Mouse (Mus musculus): ENCODE data around the gene Gabrg3.

The Gabrg3 gene

GRCm38 (mm10) chr7:57386517-57387340 is at the start of gene Gabrg3:
Gabrg3 (minus strand) TSS chr7:57387188.
- DNase-seq (ENCODE audit: low spot score), result no peak

DNA sequence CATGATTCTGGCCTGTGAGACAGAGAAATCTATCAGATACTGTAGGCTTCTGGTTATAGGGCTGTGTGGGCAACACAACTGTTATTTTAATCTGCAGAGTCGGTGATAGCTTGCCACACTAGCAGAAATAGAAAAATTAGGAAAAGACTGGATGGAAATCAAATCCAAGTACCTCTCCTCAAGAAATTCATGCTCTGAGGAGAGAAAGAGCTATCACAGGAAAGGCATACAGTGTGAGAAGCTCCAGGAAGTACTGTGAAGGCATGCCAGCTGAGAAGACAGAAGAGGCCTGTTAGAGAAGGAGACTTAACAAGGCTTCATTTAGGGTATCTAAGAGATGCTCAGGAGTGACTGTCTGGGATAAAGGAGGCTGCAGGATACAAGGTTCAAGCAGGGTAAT is 35.7 kb upstream of the Gabrg3 start:
- no peak for DNase-seq (ENCODE audit: low spot score)

- no peak for DNase-seq (ENCODE audit: low spot score)
Observed at GRCm38 (mm10) chr7:57421044-57421443, 34.1 kb upstream of the Gabrg3 start.

DNA sequence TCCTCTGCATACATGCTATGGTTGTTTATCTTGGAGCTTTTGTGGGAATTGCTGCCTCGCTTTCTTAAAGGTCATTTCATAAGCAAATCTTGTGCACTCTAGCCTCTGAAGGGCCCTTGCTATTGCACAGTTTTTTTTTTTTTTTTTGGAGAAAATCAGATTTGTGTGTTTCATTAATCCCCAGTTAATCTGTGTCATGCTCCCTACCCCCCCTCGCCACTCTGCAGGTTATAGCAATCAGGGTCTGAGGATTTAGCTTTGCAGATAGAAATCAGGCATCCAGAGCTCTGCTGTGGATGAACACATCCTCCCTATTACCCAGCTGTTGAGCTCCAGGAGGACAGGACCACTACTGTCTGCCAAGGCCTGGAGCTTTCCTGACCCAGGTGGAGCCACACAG is 32.4 kb upstream of the Gabrg3 start, which contains the start of gene Gabrb3:
Gene Gabrb3 (plus strand): TSS at position 301 of the 400 bp plus-strand sequence.
- DNase-seq (ENCODE audit: low spot score), result no peak

- no peak for DNase-seq (ENCODE audit: low spot score)
Observed at GRCm38 (mm10) chr7:57412896-57413295, 25.9 kb upstream of the Gabrg3 start.

DNA sequence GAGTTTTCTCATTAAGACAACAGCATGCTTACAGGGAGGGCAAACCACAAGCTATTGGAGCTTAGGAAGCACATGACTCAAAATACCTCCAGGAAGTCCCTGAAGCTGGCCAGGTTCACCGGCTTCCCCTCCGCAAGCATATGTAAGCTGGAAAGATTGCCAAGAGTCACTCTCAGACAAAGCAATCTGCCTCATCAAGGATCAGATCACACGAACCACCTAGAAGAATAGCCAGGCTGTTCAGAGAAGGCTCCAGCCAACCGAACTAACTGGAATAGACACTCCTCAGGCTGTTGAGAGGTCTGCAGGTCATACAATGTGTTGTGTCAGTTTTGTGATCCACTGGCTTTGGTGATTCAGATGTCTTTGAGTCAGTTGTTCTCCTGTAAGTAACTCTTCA is 24.2 kb upstream of the Gabrg3 start:
- DNase-seq (ENCODE audit: low spot score), result no peak

GRCm38 (mm10) chr7:57393551-57393950 is 6.6 kb upstream of the Gabrg3 start:
- no peak for DNase-seq (ENCODE audit: low spot score)

DNA sequence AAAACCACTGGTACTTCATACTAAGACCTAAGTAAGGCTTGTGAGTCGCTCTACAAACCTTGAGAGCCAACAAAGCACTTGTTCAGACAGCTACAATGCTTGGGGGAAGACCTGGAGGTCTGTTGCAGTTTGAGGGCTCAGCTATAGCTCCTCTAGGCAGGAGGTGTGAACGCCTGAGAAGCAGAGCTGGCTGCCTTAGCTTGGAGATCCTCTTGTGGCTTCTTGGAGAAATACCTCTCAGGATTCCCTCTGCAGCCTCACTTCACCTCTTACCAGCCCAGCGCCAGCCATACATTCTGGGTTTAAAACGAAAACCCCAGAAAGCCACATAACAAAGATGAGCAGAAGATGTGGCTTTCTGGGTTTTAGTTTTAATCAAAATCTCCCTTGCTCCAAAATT is 3.1 kb upstream of the Gabrg3 start:
- DNase-seq (ENCODE audit: low spot score), result no peak

GRCm38 (mm10) chr7:57387341-57387654 is 310 bp upstream of the Gabrg3 start:
- no peak for DNase-seq (ENCODE audit: low spot score)

DNA sequence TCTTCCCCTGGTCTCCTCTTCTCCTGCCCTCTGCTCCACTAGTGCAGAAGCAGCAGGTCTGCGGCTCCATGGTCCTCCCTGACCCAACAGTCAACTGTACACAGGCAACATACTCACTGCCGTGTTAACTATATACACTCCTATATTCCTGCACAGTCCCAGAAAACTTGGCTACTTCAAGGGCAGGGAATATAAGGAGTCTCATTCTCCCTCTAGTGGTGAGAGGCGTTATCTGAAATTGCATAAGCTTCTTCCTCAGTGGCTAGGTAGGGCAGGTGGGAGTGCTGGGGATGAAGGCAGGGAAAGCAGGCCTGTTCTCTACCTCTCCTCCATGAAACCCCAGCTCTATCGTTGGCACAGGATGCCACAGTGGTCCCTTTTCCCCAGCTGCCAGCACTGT is 2.9 kb downstream of the Gabrg3 start:
- DNase-seq (ENCODE audit: low spot score), result no peak

- no peak for DNase-seq (ENCODE audit: low spot score)
Observed at GRCm38 (mm10) chr7:57366013-57366390, 21.0 kb downstream of the Gabrg3 start.

GRCm38 (mm10) chr7:57365134-57366012 is 21.6 kb downstream of the Gabrg3 start:
- no peak for DNase-seq (ENCODE audit: low spot score)

- DNase-seq (ENCODE audit: low spot score), result no peak
Observed at GRCm38 (mm10) chr7:57363812-57364211, 23.2 kb downstream of the Gabrg3 start.

DNA sequence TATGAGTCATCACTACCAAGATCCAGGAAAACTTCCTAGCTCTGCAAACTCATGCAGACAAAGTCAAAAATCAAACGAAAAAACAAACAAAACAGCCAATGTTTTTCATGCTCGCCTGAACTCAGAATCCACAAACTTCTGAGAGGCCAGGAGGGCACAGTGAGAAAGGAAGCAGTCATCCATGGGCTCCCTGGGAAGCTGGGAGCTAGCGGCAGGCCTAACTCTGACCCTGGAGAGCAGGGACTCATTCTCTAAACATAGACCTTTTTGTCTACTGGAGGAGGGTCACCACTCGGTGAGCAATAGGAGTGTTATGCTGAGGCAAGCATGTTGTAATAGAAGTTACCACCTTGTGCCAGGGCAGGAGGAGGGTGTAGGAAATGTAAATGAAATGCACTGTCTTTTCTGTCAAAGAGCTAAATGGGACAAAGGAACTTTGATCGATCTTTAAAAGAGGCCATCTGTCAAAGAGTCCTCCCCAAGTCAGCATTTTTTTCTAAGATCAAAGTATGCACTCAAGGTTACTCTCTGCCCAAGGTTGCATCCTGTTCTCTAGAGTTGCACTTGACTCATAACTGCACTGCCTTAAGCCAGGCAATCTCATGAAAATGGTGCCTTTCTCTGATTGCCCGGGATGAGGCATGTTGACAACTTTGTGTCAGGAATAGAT is 29.0 kb downstream of the Gabrg3 start:
- no peak for DNase-seq (ENCODE audit: low spot score)

- DNase-seq (ENCODE audit: low spot score), result no peak
Observed at GRCm38 (mm10) chr7:57356565-57357301, 30.3 kb downstream of the Gabrg3 start.

DNA sequence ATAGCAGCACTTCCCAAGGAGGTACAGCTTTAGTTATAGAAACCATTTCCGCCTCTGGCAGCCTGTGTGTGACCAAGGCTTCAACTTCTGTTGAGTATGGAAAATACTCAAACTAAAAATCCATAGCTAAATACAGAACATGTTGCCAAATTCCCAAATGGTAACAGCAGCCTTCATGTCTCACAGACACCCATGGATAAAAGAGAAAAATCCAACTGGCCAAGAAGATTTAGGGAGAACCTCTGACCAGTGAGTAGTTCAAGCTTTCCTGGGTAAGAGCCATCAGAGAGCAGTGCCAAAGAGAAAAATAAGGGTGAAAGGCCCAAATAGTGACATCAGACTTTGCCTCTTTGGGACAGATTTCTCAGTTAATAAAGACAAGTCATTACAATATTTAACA is 38.2 kb downstream of the Gabrg3 start:
- DNase-seq (ENCODE audit: low spot score), result no peak

GRCm38 (mm10) chr7:57341910-57342309 is 45.1 kb downstream of the Gabrg3 start:
- DNase-seq (ENCODE audit: low spot score), result no peak

DNA sequence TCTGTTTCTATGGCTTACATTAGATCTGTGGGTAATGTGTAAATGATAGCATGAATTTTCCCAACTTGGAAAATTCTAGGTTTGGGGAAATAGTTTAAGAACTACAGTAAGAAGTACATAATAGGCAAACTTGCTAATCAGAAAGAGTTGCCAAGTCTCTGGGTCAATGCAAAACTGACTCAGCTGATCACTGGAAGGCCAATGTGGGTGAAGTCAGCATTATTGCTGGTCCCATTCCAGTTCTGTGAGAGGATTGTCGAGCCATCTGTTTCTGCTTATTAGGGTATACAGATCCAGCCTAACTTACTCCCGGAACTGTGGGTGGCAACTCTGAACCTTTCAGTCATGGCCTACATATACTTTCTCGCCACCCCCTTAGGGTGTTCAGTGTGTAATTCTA is 55.8 kb downstream of the Gabrg3 start:
- DNase-seq (ENCODE audit: low spot score), result no peak

- no peak for DNase-seq (ENCODE audit: low spot score)
Observed at GRCm38 (mm10) chr7:57330240-57330639, 56.7 kb downstream of the Gabrg3 start.

- DNase-seq (ENCODE audit: low spot score), result no peak
Observed at GRCm38 (mm10) chr7:57324473-57324872, 62.5 kb downstream of the Gabrg3 start.

DNA sequence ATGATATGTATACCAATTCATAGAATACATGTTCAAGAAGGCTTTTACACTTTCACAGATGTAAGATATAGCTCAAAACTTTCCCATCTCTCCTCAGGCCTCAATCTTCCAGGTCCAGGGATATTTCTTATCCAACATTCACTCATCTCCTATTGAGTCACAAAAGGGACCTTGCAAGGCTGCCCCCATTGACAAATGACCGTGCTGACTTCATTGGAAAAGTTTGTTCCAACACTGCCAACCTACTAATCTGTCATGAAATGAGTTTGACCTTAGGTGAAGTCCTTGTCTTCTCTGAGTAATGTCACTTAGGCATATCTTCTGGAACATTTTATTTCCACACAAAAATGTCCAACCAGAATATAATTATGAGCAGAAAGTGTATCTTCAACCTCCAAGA is 64.9 kb downstream of the Gabrg3 start:
- DNase-seq (ENCODE audit: low spot score), result no peak

DNA sequence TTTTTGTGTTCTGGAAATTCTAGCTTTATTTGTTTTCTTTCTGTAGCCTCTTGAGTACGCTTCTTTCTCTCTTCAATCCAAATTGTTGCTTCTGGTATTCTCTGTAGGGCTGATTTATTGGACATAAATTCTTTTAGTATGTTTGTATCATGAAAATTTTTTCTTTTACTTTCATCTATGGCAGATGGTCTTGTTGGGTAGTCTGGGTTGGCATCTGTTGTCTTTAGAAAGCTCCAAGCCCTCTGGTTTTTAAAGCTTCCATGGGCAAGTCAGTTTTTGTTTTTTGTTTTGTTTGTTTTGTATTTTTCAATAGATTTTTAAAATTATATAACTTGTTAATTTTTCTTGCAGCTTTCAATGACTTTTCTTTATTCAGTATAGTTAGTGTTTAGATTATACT is 72.0 kb downstream of the Gabrg3 start:
- DNase-seq (ENCODE audit: low spot score), result no peak
